In genomic region chr17:65784610-65785140, GRCm38 (mm10) we compare ENCODE assay signal across 8 mouse cellular contexts. TPM values are rescaled to one million over a fixed set of nuclear protein-coding genes. Genes with fewer than 3 reads are reported as not detected.
A peak's percentile ranks its signal among the peaks of the same experiment; 100 is the strongest.
DNase-seq lines count a peak whose midpoint lies in the region; ATAC-seq and TF ChIP-seq lines count a peak whose summit lies in the region.

No protein-coding gene starts in this region.

- 66% methylated on average over 8 of the region's 8 CpGs for WGBS in kidney, embryonic 14.5 days
- WGBS in hindbrain, postnatal 0 days, result 64% methylated on average over 8 of the region's 8 CpGs
- WGBS in midbrain, embryonic 16.5 days, result 71% methylated on average over 8 of the region's 8 CpGs

- DNase-seq in kidney, postnatal 25 days, result no peak
- DNase-seq in c-Kit-positive CD71-positive TER-119-negative erythroid progenitor cells, embryonic 14.5 days (ENCODE audit: low read depth), result peak; percentile 33
- DNase-seq in hindbrain, postnatal 0 days (ENCODE audit: low spot score), result no peak
- DNase-seq in cerebellum, postnatal 14 days, result no peak
- no peak for DNase-seq in left cerebral cortex, postnatal 4 days
- no peak for DNase-seq in right cerebral cortex, postnatal 36 days (ENCODE audit: low spot score in 2 of 2)

- H3K9ac ChIP-seq in kidney, embryonic 14.5 days (ENCODE audit: low read depth, low read length), result peak overlapping the region; percentile 98; the same call in 1 of the 2 replicates
- H3K9ac ChIP-seq in hindbrain, postnatal 0 days (replicated peaks; ENCODE audit: low read length), result peak overlapping the region; percentile 40; the same call in 1 of the 2 replicates
- H3K9ac ChIP-seq in midbrain, embryonic 16.5 days (ENCODE audit: low read depth, low read length), result peak overlapping the region; percentile 52; the same call in 1 of the 2 replicates

- TF ChIP-seq CTCF in hindbrain, postnatal 0 days (IDR thresholded peaks at IDR 0.05; ENCODE audit: low read depth), result no peak

- no peaks in the 10 kb centered on the region for H3K27me3 ChIP-seq in kidney, embryonic 14.5 days (ENCODE audit: control insufficient read depth, insufficient read depth, low read length)
- H3K27me3 ChIP-seq in hindbrain, postnatal 0 days (ENCODE audit: insufficient read depth, low read length), result no peaks in the 10 kb centered on the region
- no peaks in the 10 kb centered on the region for H3K27me3 ChIP-seq in midbrain, embryonic 16.5 days (ENCODE audit: control insufficient read depth, insufficient read depth, low read depth, low read length)

- H3K27ac ChIP-seq in kidney, embryonic 14.5 days (ENCODE audit: low read depth, low read length), result 0 out of 2 replicates have a peak overlapping the region, but pooled peaks have one; percentile 42
- no peak overlapping the region for H3K27ac ChIP-seq in hindbrain, postnatal 0 days
- no peak overlapping the region for H3K27ac ChIP-seq in midbrain, embryonic 16.5 days (ENCODE audit: low read length)

- peak overlapping the region; percentile 97 for H3K4me3 ChIP-seq in kidney, embryonic 14.5 days (ENCODE audit: low read length)
- H3K4me3 ChIP-seq in hindbrain, postnatal 0 days (ENCODE audit: low read length), result peak overlapping the region; percentile 77
- H3K4me3 ChIP-seq in midbrain, embryonic 16.5 days (ENCODE audit: low read depth, low read length), result peak overlapping the region; percentile 98

- no peaks in the 10 kb centered on the region for H3K9me3 ChIP-seq in kidney, embryonic 14.5 days (ENCODE audit: control insufficient read depth, low read length)
- no peaks in the 10 kb centered on the region for H3K9me3 ChIP-seq in hindbrain, postnatal 0 days (ENCODE audit: low read length)
- no peaks in the 10 kb centered on the region for H3K9me3 ChIP-seq in midbrain, embryonic 16.5 days (replicated peaks; ENCODE audit: control insufficient read depth, low read length, poor library complexity, severe bottlenecking)

- H3K36me3 ChIP-seq in kidney, embryonic 14.5 days (ENCODE audit: control insufficient read depth, insufficient read depth, low read length), result peaks cover 10% of the 10 kb centered on the region; the same call in 1 of the 2 replicates
- no peaks in the 10 kb centered on the region for H3K36me3 ChIP-seq in hindbrain, postnatal 0 days (ENCODE audit: insufficient read depth, low read length)
- no peaks in the 10 kb centered on the region for H3K36me3 ChIP-seq in midbrain, embryonic 16.5 days (ENCODE audit: control insufficient read depth, insufficient read depth, low read length)

- intact Hi-C loops in left cerebral cortex, postnatal 4 days (cut with DNase I), result loop anchor here (10.0 kb wide), 1 partner anchor 80 kb away; no protein-coding TSS in a partner anchor

- peaks cover 7% of the 10 kb centered on the region for H3K4me1 ChIP-seq in kidney, embryonic 14.5 days (ENCODE audit: control insufficient read depth, insufficient read depth, low read length)
- H3K4me1 ChIP-seq in hindbrain, postnatal 0 days (ENCODE audit: insufficient read depth, low read length), result peaks cover 9% of the 10 kb centered on the region; the same call in 1 of the 2 replicates
- peaks cover 26% of the 10 kb centered on the region for H3K4me1 ChIP-seq in midbrain, embryonic 16.5 days (ENCODE audit: control insufficient read depth, insufficient read depth, low read length)

- H3K4me2 ChIP-seq in kidney, embryonic 14.5 days (replicated peaks; ENCODE audit: low read depth, low read length), result peak overlapping the region; percentile 70
- peak overlapping the region; percentile 54 for H3K4me2 ChIP-seq in hindbrain, postnatal 0 days (ENCODE audit: low read depth, low read length)
- peak overlapping the region; percentile 70 for H3K4me2 ChIP-seq in midbrain, embryonic 16.5 days (ENCODE audit: low read length)

- ATAC-seq in kidney, embryonic 14.5 days (ENCODE audit: low FRiP score, low TSS enrichment), result no peak
- ATAC-seq in hindbrain, postnatal 0 days, result no peak
- no peak for ATAC-seq in midbrain, embryonic 16.5 days

RNA-seq across cellular contexts. Expression of gene Ppp4r1, which starts 2.3 kb away (rescaled TPM):
- polyA plus RNA-seq in kidney, embryonic 14.5 days (2014; fragmentation: Nextera tagmentation; extraction: Ambion mirVana), result 37.4 and 53.5 TPM in 2 replicates
- total RNA-seq in hindbrain, postnatal 0 days (2014; rRNA removed), result 39.4 and 48.6 TPM in 2 replicates
- polyA plus RNA-seq in hindbrain, postnatal 0 days (2015; fragmentation: Nextera tagmentation; extraction: Ambion mirVana), result 24.9 and 26.2 TPM in 2 replicates
- polyA plus RNA-seq in midbrain, embryonic 16.5 days (2015; fragmentation: Nextera tagmentation; extraction: Ambion mirVana), result 41.5 and 45.2 TPM in 2 replicates
- 10 to 100 TPM; 80.6 to 86.3 TPM for total RNA-seq in left cerebral cortex, postnatal 4 days (2021)

RNA-seq across cellular contexts. Expression of gene Rab31, which starts 12.1 kb away (rescaled TPM):
- 21.2 and 38.0 TPM in 2 replicates for polyA plus RNA-seq in kidney, embryonic 14.5 days (2014; fragmentation: Nextera tagmentation; extraction: Ambion mirVana)
- 88.1 and 89.8 TPM in 2 replicates for total RNA-seq in hindbrain, postnatal 0 days (2014; rRNA removed)
- polyA plus RNA-seq in hindbrain, postnatal 0 days (2015; fragmentation: Nextera tagmentation; extraction: Ambion mirVana), result 67.2 and 70.9 TPM in 2 replicates
- polyA plus RNA-seq in midbrain, embryonic 16.5 days (2015; fragmentation: Nextera tagmentation; extraction: Ambion mirVana), result 79.4 and 86.0 TPM in 2 replicates
- 10 to 100 TPM; 83.1 to 96.3 TPM for total RNA-seq in left cerebral cortex, postnatal 4 days (2021)

Comparison
In these comparisons a context has a peak if more than half of its experiments do, and no peak if none do; other contexts are left out.
1. H3K9ac ChIP-seq: peak in every context shown above with its lines; median percentile 98 in kidney, embryonic 14.5 days; 52 in midbrain, embryonic 16.5 days; 40 in hindbrain, postnatal 0 days.